Mouse (Mus musculus) limb, embryonic 11.5 days (tissue): ENCODE results near the gene Rgma. TPM values are rescaled to one million over a fixed set of nuclear protein-coding genes. Genes with fewer than 3 reads are reported as not detected.
A peak's percentile ranks its signal among the peaks of the same experiment; 100 is the strongest.

Source experiments
- ATAC-seq: fragments of 200-750 bp; cut with Nextera tagmentation; 2 replicates; pipeline ENCODE4 v1.8.0; 2017; ENCODE audit warnings: low read depth; ENCODE audit not compliant: insufficient number of reproducible peaks, low FRiP score, low TSS enrichment
- DNase-seq: peaks from one replicate; pipeline ENCODE4 v3.0.0-alpha.2; 2015; ENCODE audit warnings: low spot score
- H3K27ac ChIP-seq: fragments of 300-500 bp; sonication (generic); replicated peaks from 2 replicates; pipeline ENCODE4 v1.5.1; 2014; ENCODE audit warnings: low read depth, mild to moderate bottlenecking, low read length
- H3K27me3 ChIP-seq: fragments of 300-500 bp; sonication (generic); 2 replicates; pipeline ENCODE4 v1.6.1; 2014; ENCODE audit warnings: mild to moderate bottlenecking, low read length, mixed read lengths; ENCODE audit not compliant: control insufficient read depth, insufficient read depth
- H3K36me3 ChIP-seq: fragments of 300-500 bp; sonication (generic); 2 replicates; pipeline ENCODE4 v1.6.1; 2014; ENCODE audit warnings: mild to moderate bottlenecking, low read length, moderate library complexity, mixed read lengths; ENCODE audit not compliant: control insufficient read depth, insufficient read depth
- H3K4me1 ChIP-seq: fragments of 300-500 bp; sonication (generic); 2 replicates; pipeline ENCODE4 v1.6.1; 2014; ENCODE audit warnings: low read length, mixed read lengths; ENCODE audit not compliant: control insufficient read depth, insufficient read depth
- H3K4me2 ChIP-seq: fragments of 300-500 bp; sonication (generic); 2 replicates; pipeline ENCODE4 v1.6.1; 2014; ENCODE audit warnings: low read depth, mild to moderate bottlenecking, moderate library complexity; ENCODE audit not compliant: severe bottlenecking
- H3K4me3 ChIP-seq: fragments of 300-500 bp; sonication (generic); 2 replicates; pipeline ENCODE4 v1.5.1; 2014; ENCODE audit warnings: low read depth, low read length
- H3K9ac ChIP-seq: fragments of 300-500 bp; sonication (generic); 2 replicates; pipeline ENCODE4 v1.6.1; 2014; ENCODE audit warnings: mild to moderate bottlenecking, low read length
- H3K9me3 ChIP-seq: fragments of 300-500 bp; sonication (generic); 2 replicates; pipeline ENCODE4 v1.6.1; 2016; ENCODE audit warnings: low read length; ENCODE audit not compliant: control insufficient read depth
- WGBS: fragments of 180-500 bp; shearing (Covaris S2); extraction: QIAGEN DNeasy Blood & Tissue Kit; methylation state at CpG from one replicate; pipeline ENCODE4 v1.1.7; 2014; 5-methylcytosine and 5-hydroxymethylcytosine counted together
- polyA plus RNA-seq: library from polyadenylated mRNA; unstranded; fragments of >200 nt; fragmentation: Nextera tagmentation; extraction: Ambion mirVana; gene quantifications from 2 replicates; pipeline ENCODE4 v1.2.1, GENCODE M21; 2014

Rgma gene
- polyA plus RNA-seq, 1 experiment from 2014 or later = 27.1 TPM

DNA sequence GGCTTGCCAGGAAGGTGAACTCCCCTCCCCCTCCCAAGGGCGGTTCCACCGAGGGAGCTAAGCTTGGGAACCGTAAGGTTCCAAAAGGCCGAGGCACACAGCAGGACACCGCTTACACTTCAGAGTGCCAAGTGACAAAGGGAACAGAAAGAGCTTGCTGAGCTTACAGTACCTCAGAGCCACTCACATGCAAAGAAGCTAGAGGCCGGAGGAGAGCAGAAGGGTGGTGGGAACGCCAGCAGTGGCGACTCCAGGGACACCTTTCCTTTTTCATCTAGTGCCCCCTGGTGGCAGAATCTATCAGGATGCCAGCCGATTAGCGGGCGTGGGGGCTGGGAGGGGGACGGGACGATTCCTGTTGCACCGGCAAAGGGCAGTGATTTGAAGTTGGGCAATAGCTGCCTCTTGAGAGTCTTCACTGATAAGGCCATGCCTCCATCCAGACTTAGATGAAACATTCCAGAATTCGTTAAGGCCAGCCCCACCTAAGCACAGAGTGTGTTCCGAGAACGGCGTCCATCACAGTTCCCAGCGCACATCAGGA lies 24.3 kb downstream of the Rgma start:
- no peak overlapping the region; the same call in 1 of the 2 replicates for H3K27ac ChIP-seq
- ATAC-seq (no peak), DNase-seq (peak; percentile 90)
- H3K36me3 ChIP-seq = no peaks in the 10 kb centered on the region
- H3K4me1 ChIP-seq = peaks cover 51% of the 10 kb centered on the region
- peak overlapping the region; percentile 45 for H3K4me2 ChIP-seq
- H3K4me3 ChIP-seq = peak overlapping the region; percentile 9; the same call in 1 of the 2 replicates
- H3K9ac ChIP-seq = no peak overlapping the region
- under 1% methylated on average over 19 of the region's 19 CpGs for WGBS
- H3K9me3 ChIP-seq = no peaks in the 10 kb centered on the region
- no peaks in the 10 kb centered on the region for H3K27me3 ChIP-seq

DNA sequence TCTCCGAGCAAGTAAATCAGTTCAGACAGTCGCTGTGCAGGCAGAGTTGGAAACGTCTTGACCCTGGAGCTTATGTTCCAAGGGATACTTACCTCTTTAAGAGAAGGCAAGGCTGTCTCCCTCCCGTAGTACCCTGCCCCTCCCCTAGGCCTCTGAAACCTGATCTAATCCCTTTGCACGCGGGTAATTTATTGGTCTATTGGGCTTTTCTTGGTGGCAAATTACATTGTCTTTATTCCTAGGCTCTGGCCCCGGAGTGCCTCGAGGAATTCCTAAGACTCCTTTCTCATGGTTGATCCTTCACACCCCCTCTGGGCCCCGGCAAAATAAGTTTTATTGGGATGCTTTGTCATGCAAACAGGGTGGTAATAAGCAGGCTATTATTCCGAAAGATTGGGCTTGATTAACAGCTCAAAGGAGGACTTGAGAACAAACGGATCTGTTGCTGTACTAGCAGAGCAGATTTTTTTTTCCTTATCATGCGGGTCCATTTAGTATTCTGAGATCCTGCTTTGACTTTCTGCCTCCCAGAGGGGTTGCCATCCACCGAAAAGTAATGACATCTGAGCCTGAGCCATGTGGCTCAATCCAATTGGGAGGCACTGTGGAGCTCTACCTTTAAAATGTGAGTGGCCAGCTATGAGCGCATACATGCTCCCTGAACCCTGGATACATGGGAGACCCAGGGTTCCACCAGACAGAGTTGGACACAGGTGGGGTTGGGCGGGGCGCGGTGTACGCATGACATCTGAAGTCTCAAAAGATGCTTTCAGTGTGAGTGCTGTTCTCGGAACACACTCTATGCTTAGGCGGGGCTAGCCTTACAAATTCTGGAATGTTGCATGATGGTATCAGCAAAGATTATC lies 25.0 kb downstream of the Rgma start:
- no peak overlapping the region for H3K9ac ChIP-seq
- no peaks in the 10 kb centered on the region for H3K9me3 ChIP-seq
- H3K27ac ChIP-seq = no peak overlapping the region; the same call in 1 of the 2 replicates
- peaks cover 51% of the 10 kb centered on the region for H3K4me1 ChIP-seq
- DNase-seq (peak; percentile 71), ATAC-seq (0 out of 2 replicates have a peak, but pooled peaks have one; percentile 36)
- H3K4me2 ChIP-seq = peak overlapping the region; percentile 45; the same call in 1 of the 2 replicates
- H3K4me3 ChIP-seq = peak overlapping the region; percentile 9; the same call in 1 of the 2 replicates
- 12% methylated on average over 20 of the region's 20 CpGs for WGBS
- H3K27me3 ChIP-seq = no peaks in the 10 kb centered on the region
- H3K36me3 ChIP-seq = peaks cover 2% of the 10 kb centered on the region; the same call in 1 of the 2 replicates

DNA sequence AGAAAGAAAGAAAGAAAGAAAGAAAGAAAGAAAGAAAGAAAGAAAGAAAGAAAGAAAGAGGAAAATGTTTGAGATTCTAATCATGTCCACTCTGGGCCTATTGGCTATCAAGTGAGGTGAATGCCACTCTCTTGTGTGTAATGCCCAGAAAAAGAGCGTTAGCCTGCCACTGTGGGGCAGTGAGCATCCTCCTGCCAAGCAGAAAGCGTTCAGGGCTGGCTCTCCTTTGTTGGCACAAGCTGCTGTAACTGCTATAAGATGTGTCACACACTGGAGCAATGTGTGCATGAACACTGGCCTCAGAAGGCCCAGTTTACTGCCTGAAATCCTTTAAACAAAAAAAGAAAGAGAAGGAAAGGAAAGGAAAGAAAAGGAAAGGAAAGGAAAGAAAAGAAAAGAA lies 26.8 kb downstream of the Rgma start:
- peaks cover 7% of the 10 kb centered on the region for H3K36me3 ChIP-seq
- DNase-seq (no peak), ATAC-seq (no peak)
- H3K27me3 ChIP-seq = no peaks in the 10 kb centered on the region
- peaks cover 51% of the 10 kb centered on the region for H3K4me1 ChIP-seq
- 68% methylated on average over 2 of the region's 2 CpGs for WGBS
- H3K4me3 ChIP-seq = no peak overlapping the region
- H3K9ac ChIP-seq = no peak overlapping the region
- H3K27ac ChIP-seq = no peak overlapping the region
- no peak overlapping the region for H3K4me2 ChIP-seq
- H3K9me3 ChIP-seq = no peaks in the 10 kb centered on the region

DNA sequence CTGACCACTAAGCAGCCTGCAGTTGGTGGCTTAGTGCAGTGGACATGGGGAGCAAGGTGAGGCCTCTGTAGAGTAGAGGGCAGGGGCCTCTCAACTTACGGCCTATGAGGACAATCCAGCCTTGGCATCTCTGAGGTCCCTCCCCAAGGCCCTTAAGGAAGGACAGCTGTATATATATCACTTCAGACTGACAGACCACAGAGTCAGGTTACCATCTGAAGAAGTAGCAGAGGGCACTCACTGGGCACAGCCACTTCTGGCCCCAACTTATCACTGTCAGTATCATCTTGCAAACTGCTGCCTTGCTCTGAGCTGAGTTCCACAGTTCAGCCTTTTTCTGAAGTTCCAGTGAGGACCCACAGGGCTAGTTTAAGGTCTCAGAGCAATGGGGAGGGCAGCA lies 27.4 kb downstream of the Rgma start:
- ATAC-seq = no peak
- no peak overlapping the region for H3K27ac ChIP-seq
- peak overlapping the region; percentile 13; the same call in 1 of the 2 replicates for H3K9ac ChIP-seq
- no peak overlapping the region; the same call in 1 of the 2 replicates for H3K4me2 ChIP-seq
- no peak overlapping the region for H3K4me3 ChIP-seq
- H3K4me1 ChIP-seq = peaks cover 45% of the 10 kb centered on the region
- H3K36me3 ChIP-seq = peaks cover 10% of the 10 kb centered on the region
- no peak for DNase-seq
- WGBS = 48% methylated on average over 1 of the region's 1 CpGs
- H3K27me3 ChIP-seq = no peaks in the 10 kb centered on the region
- H3K9me3 ChIP-seq = no peaks in the 10 kb centered on the region

DNA sequence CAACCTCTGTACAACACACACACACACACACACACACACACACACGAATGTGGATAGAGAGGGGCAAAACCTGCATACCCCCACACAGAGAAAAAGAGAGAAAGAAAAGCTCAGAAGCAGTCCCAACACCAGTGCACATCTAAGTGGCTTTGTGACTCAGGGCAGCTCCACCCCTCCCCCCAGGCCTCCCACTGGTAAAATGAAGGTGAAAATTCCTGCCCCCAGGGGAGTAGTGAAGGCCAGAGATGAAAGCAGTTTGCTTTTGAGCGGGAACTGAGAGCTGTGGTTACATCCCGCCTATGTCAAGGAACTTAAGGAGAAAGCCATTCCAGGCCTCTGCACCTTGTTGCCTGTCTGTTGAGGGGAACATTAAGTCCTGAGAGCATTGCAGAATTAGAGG lies 28.2 kb downstream of the Rgma start:
- Histone ChIP-seq H3K4me2 (no peak overlapping the region), H3K9me3 (no peaks in the 10 kb centered on the region), H3K4me1 (peaks cover 37% of the 10 kb centered on the region), H3K27ac (no peak overlapping the region), H3K36me3 (peaks cover 12% of the 10 kb centered on the region), H3K27me3 (no peaks in the 10 kb centered on the region), H3K9ac (no peak overlapping the region), H3K4me3 (no peak overlapping the region)
- DNase-seq (no peak), ATAC-seq (no peak)
- 9% methylated on average over 3 of the region's 3 CpGs for WGBS

DNA sequence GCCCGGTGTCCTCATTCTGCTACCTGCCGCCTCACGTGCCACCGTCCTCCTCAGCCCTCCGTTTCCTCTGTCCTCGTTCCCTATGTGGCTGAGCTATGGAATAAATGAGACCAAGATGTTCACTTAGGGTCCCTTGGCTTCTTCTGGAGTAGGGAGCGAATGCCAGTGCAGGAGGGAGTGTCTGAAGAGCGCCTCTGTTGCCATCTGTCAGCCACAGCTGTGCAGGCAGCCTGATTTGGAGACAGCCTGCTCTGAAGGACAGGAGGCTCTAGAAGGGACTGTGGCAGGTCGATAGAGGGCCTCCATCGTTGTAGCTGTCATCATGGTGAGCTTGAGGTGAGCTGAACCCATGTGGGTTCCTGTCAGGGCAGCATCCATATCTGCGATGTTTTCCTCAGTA lies 30.2 kb downstream of the Rgma start:
- Histone ChIP-seq H3K27ac (no peak overlapping the region), H3K9me3 (no peaks in the 10 kb centered on the region), H3K4me2 (no peak overlapping the region), H3K36me3 (peaks cover 20% of the 10 kb centered on the region), H3K9ac (no peak overlapping the region), H3K27me3 (no peaks in the 10 kb centered on the region), H3K4me3 (no peak overlapping the region), H3K4me1 (peaks cover 18% of the 10 kb centered on the region)
- DNase-seq = no peak
- WGBS = 94% methylated on average over 11 of the region's 11 CpGs
- no peak for ATAC-seq

DNA sequence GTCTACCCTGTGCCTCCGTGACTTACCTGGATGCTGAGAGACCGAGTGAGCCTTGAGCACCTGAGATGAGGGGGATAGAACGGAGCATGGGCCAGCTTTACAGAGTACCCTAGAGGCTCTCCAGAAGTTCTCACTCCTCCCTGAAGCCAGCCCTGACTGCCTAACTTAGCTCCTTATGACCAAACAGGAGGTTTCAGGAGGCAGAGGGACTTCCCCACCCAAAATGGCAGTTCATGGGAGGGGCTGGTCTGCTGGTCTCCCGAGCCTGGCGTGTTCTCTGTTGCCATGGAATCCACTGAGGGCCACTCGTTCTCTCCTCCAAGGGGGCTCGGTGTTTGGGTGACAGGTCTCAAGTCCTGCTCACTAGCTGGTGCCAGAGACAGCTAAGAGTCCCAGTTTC lies 36.2 kb downstream of the Rgma start:
- 79% methylated on average over 7 of the region's 7 CpGs for WGBS
- DNase-seq = no peak
- H3K4me3 ChIP-seq = no peak overlapping the region
- ATAC-seq = no peak
- no peaks in the 10 kb centered on the region for H3K9me3 ChIP-seq
- no peaks in the 10 kb centered on the region for H3K4me1 ChIP-seq
- H3K4me2 ChIP-seq = no peak overlapping the region
- H3K36me3 ChIP-seq = peaks cover 28% of the 10 kb centered on the region
- H3K27me3 ChIP-seq = no peaks in the 10 kb centered on the region
- H3K9ac ChIP-seq = no peak overlapping the region
- no peak overlapping the region for H3K27ac ChIP-seq

DNA sequence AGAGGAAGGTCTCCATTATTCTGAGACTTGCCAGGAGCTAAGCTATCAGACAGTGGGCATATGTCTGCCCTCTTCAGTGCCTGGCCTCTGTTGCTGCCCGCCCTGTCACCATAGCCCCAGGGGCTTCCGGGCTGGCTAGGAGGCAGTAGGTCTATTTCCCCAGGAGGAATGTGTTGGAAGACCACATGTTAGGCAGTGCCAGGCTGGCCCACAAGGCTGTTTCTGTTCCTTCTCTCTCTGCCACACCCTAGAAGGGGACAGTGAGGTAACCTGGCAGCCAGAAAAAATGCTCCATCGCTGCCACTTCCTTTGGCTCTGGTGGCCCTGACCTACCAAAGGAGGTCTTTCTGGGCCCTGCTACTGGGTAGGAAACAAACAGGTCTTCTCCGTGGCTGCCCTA lies 36.7 kb downstream of the Rgma start:
- 88% methylated on average over 4 of the region's 4 CpGs for WGBS
- Histone ChIP-seq H3K36me3 (peaks cover 28% of the 10 kb centered on the region), H3K9me3 (no peaks in the 10 kb centered on the region)

More for the DNA sequence above, 36.7 kb downstream of the Rgma start:
- no peak overlapping the region for H3K9ac ChIP-seq
- no peaks in the 10 kb centered on the region for H3K4me1 ChIP-seq
- DNase-seq = no peak
- H3K4me2 ChIP-seq = no peak overlapping the region
- no peak for ATAC-seq
- H3K27me3 ChIP-seq = no peaks in the 10 kb centered on the region
- H3K27ac ChIP-seq = no peak overlapping the region
- H3K4me3 ChIP-seq = no peak overlapping the region
